Mouse (Mus musculus): ENCODE measurements around the gene Pglyrp2.

DNA sequence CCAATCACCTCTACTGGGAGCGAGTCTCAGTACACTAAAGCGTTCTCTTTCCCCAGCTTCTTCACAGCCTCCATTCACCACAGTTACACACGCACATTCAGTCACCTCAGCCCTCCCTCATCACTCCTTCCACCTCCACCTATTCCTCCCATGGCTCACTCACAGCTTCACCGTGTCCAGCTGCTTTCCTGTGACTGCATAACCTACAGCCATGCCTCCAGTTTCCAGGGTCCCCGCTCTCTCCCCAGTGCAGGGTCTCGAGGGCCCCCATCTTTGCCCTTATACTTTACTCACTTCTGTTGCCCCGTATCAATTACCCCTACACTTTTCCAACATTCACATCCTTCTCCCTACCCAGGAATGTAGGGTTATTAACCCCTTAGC, 36.0 kb downstream of the Pglyrp2 start:
- no peak for TF ChIP-seq CTCF (IDR thresholded peaks at IDR 0.05; ENCODE audit: insufficient read depth, low read length)
- TF ChIP-seq POLR2A (IDR thresholded peaks at IDR 0.05; ENCODE audit: borderline replicate concordance, extremely low read depth, low read depth, low read length) = no peak
